In the genomic region with DNA sequence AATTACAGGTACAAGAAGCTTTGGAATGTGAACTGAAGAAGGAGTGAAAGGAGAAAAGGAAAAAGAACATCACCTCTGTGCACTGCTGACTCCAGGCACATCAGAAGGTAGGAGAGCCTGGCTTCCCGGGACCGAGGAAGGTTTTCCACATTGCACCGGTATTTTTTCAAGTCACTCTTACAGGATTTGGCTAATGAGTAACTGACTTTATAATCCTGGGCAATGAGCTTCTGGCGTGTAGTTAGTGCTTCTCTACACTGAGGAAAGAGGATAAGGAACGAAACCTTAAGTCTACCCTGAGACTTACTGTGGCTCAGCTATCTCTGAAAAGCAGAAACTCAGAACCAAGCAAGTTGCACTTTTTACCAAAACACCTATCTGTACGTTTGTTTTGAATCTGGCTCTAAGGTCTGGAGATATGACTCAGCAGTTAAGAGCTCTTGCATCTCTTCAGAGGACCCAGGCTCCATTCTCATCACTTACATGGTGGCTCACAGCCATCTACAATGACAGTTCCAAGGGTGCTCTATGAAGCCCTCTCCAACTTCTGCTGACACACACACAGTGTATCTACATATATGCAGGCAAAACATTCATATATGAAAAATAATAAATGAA, we compare ENCODE assay signal across 22 mouse cellular contexts.
DNase-seq lines count a peak whose midpoint lies in the region; ATAC-seq lines count a peak whose summit lies in the region.
"Had no signal": no experiment of that assay in that cellular context is flagged by ENCODE, and none has a peak within 500 bp of the region (broad histone marks: within the 10 kb centered on the region; RNA-seq: fewer than 3 reads in every experiment).

No protein-coding gene starts in this region.

- no peak overlapping the region for H3K4me2 ChIP-seq in liver, embryonic 13.5 days
- H3K4me2 ChIP-seq: embryonic facial prominence, embryonic 12.5 days; forebrain, embryonic 15.5 days; heart, embryonic 11.5 days; hindbrain, embryonic 12.5 days; limb, embryonic 12.5 days; stomach, embryonic 15.5 days had no signal

- no peaks in the 10 kb centered on the region for H3K27me3 ChIP-seq in liver, embryonic 13.5 days
- H3K27me3 ChIP-seq: embryonic facial prominence, embryonic 12.5 days; forebrain, embryonic 15.5 days; hindbrain, embryonic 12.5 days; limb, embryonic 12.5 days; stomach, embryonic 15.5 days had no signal

- H3K36me3 ChIP-seq in liver, embryonic 13.5 days: peaks cover 28% of the 10 kb centered on the region

- no peak overlapping the region for H3K4me3 ChIP-seq in liver, embryonic 13.5 days (replicated peaks)
- H3K4me3 ChIP-seq: embryonic facial prominence, embryonic 12.5 days; forebrain, embryonic 15.5 days; hindbrain, embryonic 12.5 days; limb, embryonic 12.5 days; midbrain, embryonic 10.5 days; stomach, embryonic 15.5 days had no signal

- H3K9ac ChIP-seq in liver, embryonic 13.5 days: no peak overlapping the region
- H3K9ac ChIP-seq: embryonic facial prominence, embryonic 12.5 days; forebrain, embryonic 15.5 days; hindbrain, embryonic 12.5 days; limb, embryonic 12.5 days; stomach, embryonic 15.5 days had no signal

- 53% methylated on average over 6 of the region's 6 CpGs for WGBS in liver, embryonic 13.5 days (ENCODE audit: insufficient replicate concordance)

- no peak for DNase-seq in liver, embryonic 13.5 days
- no peak for DNase-seq in liver
- DNase-seq in kidney, postnatal 10 days: peak; percentile 20
- DNase-seq in layer of hippocampus, postnatal 10 days (ENCODE audit: low spot score in 2 of 2): no peak
- no peak for DNase-seq in urinary bladder, postnatal 4 days (ENCODE audit: low spot score in 2 of 2)
- DNase-seq: adrenal gland, postnatal 10 days; cerebellum, adult 9-10 months; gastrocnemius, postnatal 25 days; heart, postnatal 10 days; layer of hippocampus, adult 9-11 months; lung, adult 18-20 months; lung, postnatal 14 days; thymus, adult 18-20 months had no signal

- 0 out of 2 replicates have a peak overlapping the region, but pooled peaks have one; percentile 1 for H3K27ac ChIP-seq in liver, embryonic 13.5 days
- H3K27ac ChIP-seq: embryonic facial prominence, embryonic 12.5 days; forebrain, embryonic 15.5 days; hindbrain, embryonic 12.5 days; limb, embryonic 12.5 days; midbrain, embryonic 10.5 days; stomach, embryonic 15.5 days had no signal

- 0 out of 2 replicates have a peak, but pooled peaks have one; percentile 29 for ATAC-seq in liver, embryonic 13.5 days (ENCODE audit: low read depth)
- ATAC-seq in erythroid progenitor cell, adult 5-6 weeks (replicated peaks; ENCODE audit: low FRiP score, poor library complexity, severe bottlenecking): 0 out of 2 replicates have a peak, but pooled peaks have one; percentile 19
- no peak for ATAC-seq in granulocyte monocyte progenitor cell, adult 5-6 weeks (replicated peaks; ENCODE audit: poor library complexity, severe bottlenecking)
- ATAC-seq: forebrain, embryonic 15.5 days had no signal

- 0 out of 2 replicates have a peak, but pooled peaks cover 5% of the 10 kb centered on the region for H3K4me1 ChIP-seq in liver, embryonic 13.5 days (replicated peaks)
- H3K4me1 ChIP-seq: embryonic facial prominence, embryonic 12.5 days; hindbrain, embryonic 12.5 days; limb, embryonic 12.5 days; midbrain, embryonic 10.5 days; stomach, embryonic 15.5 days had no signal

- no peaks in the 10 kb centered on the region for H3K9me3 ChIP-seq in liver, embryonic 13.5 days (replicated peaks)
- H3K9me3 ChIP-seq: embryonic facial prominence, embryonic 12.5 days; forebrain, embryonic 15.5 days; hindbrain, embryonic 12.5 days; limb, embryonic 12.5 days; midbrain, embryonic 10.5 days; stomach, embryonic 15.5 days had no signal
